Mouse (Mus musculus): ENCODE results near the gene Camkmt.

Camkmt gene

GRCm38 (mm10) chr17:85291601-85292000 lies 201.2 kb downstream of the Camkmt start:
- CTCF ChIA-PET, result no interaction called here

- CTCF ChIA-PET, result no interaction called here
These were observed 201.9 kb downstream of the Camkmt start for GRCm38 (mm10) chr17:85292276-85292675.

- CTCF ChIA-PET, result no interaction called here
These were observed 213.3 kb downstream of the Camkmt start for GRCm38 (mm10) chr17:85303686-85304085.

GRCm38 (mm10) chr17:85308566-85308965 lies 218.2 kb downstream of the Camkmt start:
- CTCF ChIA-PET, result no interaction called here

GRCm38 (mm10) chr17:85309046-85309445 lies 218.7 kb downstream of the Camkmt start:
- CTCF ChIA-PET, result no interaction called here

GRCm38 (mm10) chr17:85311348-85311747 lies 221.0 kb downstream of the Camkmt start:
- CTCF ChIA-PET, result no interaction called here

- CTCF ChIA-PET, result no interaction called here
These were observed 228.0 kb downstream of the Camkmt start for GRCm38 (mm10) chr17:85318401-85318800.

GRCm38 (mm10) chr17:85319779-85320300 lies 229.5 kb downstream of the Camkmt start:
- CTCF ChIA-PET, result no interaction called here

GRCm38 (mm10) chr17:85328901-85329300 lies 238.5 kb downstream of the Camkmt start:
- CTCF ChIA-PET, result no interaction called here

GRCm38 (mm10) chr17:85335464-85335863 lies 245.1 kb downstream of the Camkmt start:
- CTCF ChIA-PET, result no interaction called here

- CTCF ChIA-PET, result interaction anchor here (0.8 kb wide), 1 partner anchor 1971 kb away, joined by 3 read pairs; no protein-coding TSS in a partner anchor
These were observed 247.3 kb downstream of the Camkmt start for GRCm38 (mm10) chr17:85337666-85338065.

- CTCF ChIA-PET, result no interaction called here
These were observed 250.9 kb downstream of the Camkmt start for GRCm38 (mm10) chr17:85341134-85341700.

- CTCF ChIA-PET, result no interaction called here
These were observed 252.1 kb downstream of the Camkmt start for GRCm38 (mm10) chr17:85342471-85342870.

- CTCF ChIA-PET, result no interaction called here
These were observed 253.1 kb downstream of the Camkmt start for GRCm38 (mm10) chr17:85343435-85343834.

- CTCF ChIA-PET, result no interaction called here
These were observed 256.3 kb downstream of the Camkmt start for GRCm38 (mm10) chr17:85346701-85347100.

GRCm38 (mm10) chr17:85349331-85349935 lies 259.1 kb downstream of the Camkmt start:
- CTCF ChIA-PET, result no interaction called here

- CTCF ChIA-PET, result no interaction called here
These were observed 260.9 kb downstream of the Camkmt start for GRCm38 (mm10) chr17:85351301-85351700.

GRCm38 (mm10) chr17:85352731-85353130 lies 262.4 kb downstream of the Camkmt start:
- CTCF ChIA-PET, result no interaction called here

- CTCF ChIA-PET, result no interaction called here
These were observed 262.8 kb downstream of the Camkmt start for GRCm38 (mm10) chr17:85353191-85353590.

GRCm38 (mm10) chr17:85353636-85354035 lies 263.3 kb downstream of the Camkmt start:
- CTCF ChIA-PET, result no interaction called here

GRCm38 (mm10) chr17:85355356-85355755 lies 265.0 kb downstream of the Camkmt start:
- CTCF ChIA-PET, result no interaction called here

GRCm38 (mm10) chr17:85361006-85361405 lies 270.7 kb downstream of the Camkmt start:
- CTCF ChIA-PET, result no interaction called here

- CTCF ChIA-PET, result no interaction called here
These were observed 277.0 kb downstream of the Camkmt start for GRCm38 (mm10) chr17:85367319-85367718.

GRCm38 (mm10) chr17:85368776-85369175 lies 278.4 kb downstream of the Camkmt start:
- CTCF ChIA-PET, result no interaction called here

All from spleen, embryonic (tissue).